Mouse (Mus musculus) kidney, adult 2 months (tissue): ENCODE data around the gene Casq1.

ENCODE experiments used
- CTCF ChIP-seq: fragments of 200-500 bp; conservative IDR thresholded peaks from 2 replicates; pipeline ENCODE4 v1.5.1; 2011; ENCODE audit warnings: low read depth, mild to moderate bottlenecking, control low read depth, low read length, moderate library complexity, mixed read lengths; ENCODE audit not compliant: insufficient read depth, insufficient read length
- POLR2A ChIP-seq: fragments of 200-500 bp; IDR thresholded peaks from one replicate; pipeline ENCODE4 v1.6.1; 2011; ENCODE audit warnings: low read depth, low read length, control low read depth

DNA sequence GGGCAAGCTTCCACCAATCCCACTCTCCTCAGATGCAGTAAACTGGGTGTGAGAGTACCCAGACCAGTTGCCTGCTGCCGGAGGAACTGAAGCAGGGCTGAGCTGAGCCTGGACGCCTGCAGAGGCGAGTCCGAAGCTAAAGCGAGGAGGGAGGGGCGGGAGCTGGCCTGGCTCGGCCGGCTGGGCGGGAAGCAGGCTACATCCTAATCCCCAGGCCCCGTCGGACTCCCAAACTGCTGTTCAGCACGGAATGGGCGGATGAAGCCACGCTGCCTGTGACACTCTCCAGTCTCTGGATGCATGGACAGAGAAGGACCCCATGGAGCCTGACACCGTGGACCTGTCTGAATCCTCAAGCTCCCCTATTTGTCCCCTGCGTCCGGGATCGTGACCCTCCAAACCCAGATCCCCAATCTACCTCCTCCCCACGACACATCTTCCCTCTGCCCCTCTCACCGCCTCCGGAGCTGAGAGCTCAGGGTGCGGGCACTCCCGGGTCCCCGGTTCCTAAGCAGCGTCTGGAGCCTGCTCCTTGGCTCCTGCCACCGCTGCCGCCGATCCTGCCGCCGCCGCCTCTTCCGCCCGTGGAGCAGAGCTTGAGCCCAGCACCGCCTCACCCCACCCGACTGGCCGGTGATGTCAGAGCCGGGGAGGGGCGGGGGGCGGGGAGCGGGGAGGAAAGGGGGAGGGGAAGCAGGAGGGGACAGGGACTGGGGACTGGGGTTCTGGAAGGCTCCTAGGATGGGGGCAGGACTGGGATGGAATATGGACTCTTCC, 13.3 kb downstream of the Casq1 start, which contains the start of gene Pea15a:
- no peak for TF ChIP-seq CTCF
- peak; percentile 63 for TF ChIP-seq POLR2A
